18 mouse cellular contexts compared by ENCODE assay signal in the genomic region with DNA sequence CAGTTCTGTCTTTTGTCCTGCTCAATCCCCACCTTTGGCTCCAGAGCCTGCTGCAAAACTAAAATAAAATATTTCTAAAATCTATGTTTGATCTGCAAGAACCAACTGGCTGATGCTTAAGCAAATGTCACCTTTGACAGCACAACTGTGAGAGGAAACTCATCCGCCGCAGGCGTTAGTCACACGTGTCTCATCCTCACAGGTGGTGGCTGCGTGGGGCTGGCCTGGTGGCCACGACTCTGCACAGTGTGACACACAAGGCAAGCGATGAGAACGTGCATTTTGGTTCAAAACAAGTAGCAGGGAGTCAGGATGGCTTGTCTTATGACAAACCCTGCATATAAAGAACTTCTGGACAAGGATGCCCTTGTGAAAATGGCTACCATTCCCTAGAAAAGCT.
DNase-seq lines count a peak whose midpoint lies in the region; ATAC-seq and TF ChIP-seq lines count a peak whose summit lies in the region.
"Had no signal": no experiment of that assay in that cellular context is flagged by ENCODE, and none has a peak within 500 bp of the region (broad histone marks: within the 10 kb centered on the region; RNA-seq: fewer than 3 reads in every experiment).

No protein-coding gene starts in this region.

- no peak overlapping the region for H3K4me2 ChIP-seq in heart, postnatal 0 days (ENCODE audit: low read depth, low read length)
- no peak overlapping the region for H3K4me2 ChIP-seq in stomach, embryonic 15.5 days
- H3K4me2 ChIP-seq in forebrain, embryonic 11.5 days (ENCODE audit: low read depth, low read length, severe bottlenecking) = no peak overlapping the region
- H3K4me2 ChIP-seq: embryonic facial prominence, embryonic 12.5 days; midbrain, embryonic 12.5 days; neural tube, embryonic 12.5 days had no signal

- no peak for ATAC-seq in heart, postnatal 0 days (ENCODE audit: insufficient read depth, low read depth)
- ATAC-seq in stomach, embryonic 15.5 days (ENCODE audit: insufficient read depth, low FRiP score, low read depth) = no peak
- ATAC-seq in forebrain, embryonic 11.5 days (replicated peaks; ENCODE audit: low FRiP score) = no peak
- ATAC-seq: intestine, postnatal 0 days had no signal

- intact Hi-C loops in heart, postnatal 36 days (cut with DNase I) = no loop called here
- intact Hi-C loops in left cerebral cortex, postnatal 10 days (cut with DNase I) = no loop called here

- no peak for DNase-seq in heart, postnatal 0 days (ENCODE audit: low spot score)
- no peak for DNase-seq in heart, postnatal 36 days
- peak; percentile 70 for DNase-seq in A20 (ENCODE audit: low read depth, low spot score)
- peak; percentile 82 for DNase-seq in induced T-regulatory cell, adult 2 months (ENCODE audit: low read depth)
- DNase-seq in left cerebral cortex, adult 8-10 months (ENCODE audit: low spot score in 2 of 2) = no peak
- no peak for DNase-seq in forebrain, embryonic 11.5 days (ENCODE audit: low spot score)
- no peak for DNase-seq in left cerebral cortex, postnatal 10 days (ENCODE audit: extremely low spot score in 1 of 2, low spot score in 2 of 2)
- DNase-seq: adrenal gland, postnatal 36 days; liver had no signal

- WGBS in heart, postnatal 0 days = 77% methylated on average over 8 of the region's 8 CpGs
- WGBS in stomach, embryonic 15.5 days = 60% methylated on average over 8 of the region's 8 CpGs
- WGBS in forebrain, embryonic 11.5 days = 85% methylated on average over 8 of the region's 8 CpGs

- no peaks in the 10 kb centered on the region for H3K27me3 ChIP-seq in heart, postnatal 0 days (ENCODE audit: control insufficient read depth, insufficient read depth, low read length)
- no peaks in the 10 kb centered on the region for H3K27me3 ChIP-seq in stomach, embryonic 15.5 days (replicated peaks)
- H3K27me3 ChIP-seq in forebrain, embryonic 11.5 days (ENCODE audit: control insufficient read depth, insufficient read depth, low read length) = no peaks in the 10 kb centered on the region
- H3K27me3 ChIP-seq: embryonic facial prominence, embryonic 12.5 days; neural tube, embryonic 12.5 days had no signal

- no peaks in the 10 kb centered on the region for H3K9me3 ChIP-seq in heart, postnatal 0 days (replicated peaks; ENCODE audit: control insufficient read depth, low read length)
- no peaks in the 10 kb centered on the region for H3K9me3 ChIP-seq in stomach, embryonic 15.5 days
- H3K9me3 ChIP-seq in forebrain, embryonic 11.5 days (ENCODE audit: control insufficient read depth, low read length) = no peaks in the 10 kb centered on the region
- H3K9me3 ChIP-seq: embryonic facial prominence, embryonic 12.5 days; forebrain, embryonic 10.5 days; G1E; heart, embryonic 10.5 days; hindbrain, embryonic 10.5 days; midbrain, embryonic 12.5 days; neural tube, embryonic 12.5 days had no signal

- no peak for TF ChIP-seq CTCF in heart, postnatal 0 days (IDR thresholded peaks at IDR 0.05; ENCODE audit: low read depth)

- H3K27ac ChIP-seq in heart, postnatal 0 days (ENCODE audit: low read depth) = peak overlapping the region; percentile 68; the same call in 1 of the 2 replicates
- 0 out of 2 replicates have a peak overlapping the region, but pooled peaks have one; percentile 60 for H3K27ac ChIP-seq in stomach, embryonic 15.5 days
- H3K27ac ChIP-seq in forebrain, embryonic 11.5 days (ENCODE audit: low read depth, low read length) = no peak overlapping the region
- H3K27ac ChIP-seq: embryonic facial prominence, embryonic 12.5 days; forebrain, embryonic 10.5 days; heart, embryonic 10.5 days; hindbrain, embryonic 10.5 days; midbrain, embryonic 12.5 days; neural tube, embryonic 12.5 days had no signal

- no peak for TF ChIP-seq EP300 in heart, postnatal 0 days (IDR thresholded peaks at IDR 0.05; ENCODE audit: low read depth)

- H3K36me3 ChIP-seq in heart, postnatal 0 days (replicated peaks; ENCODE audit: control insufficient read depth, insufficient read depth, low read length) = no peaks in the 10 kb centered on the region
- H3K36me3 ChIP-seq in stomach, embryonic 15.5 days = no peaks in the 10 kb centered on the region
- H3K36me3 ChIP-seq in forebrain, embryonic 11.5 days (ENCODE audit: control insufficient read depth, insufficient read depth, low read length) = no peaks in the 10 kb centered on the region
- H3K36me3 ChIP-seq: embryonic facial prominence, embryonic 12.5 days; forebrain, embryonic 10.5 days; heart, embryonic 10.5 days; hindbrain, embryonic 10.5 days; midbrain, embryonic 12.5 days; neural tube, embryonic 12.5 days had no signal

- no peak overlapping the region for H3K9ac ChIP-seq in heart, postnatal 0 days (replicated peaks; ENCODE audit: low read depth, low read length)
- no peak overlapping the region for H3K9ac ChIP-seq in stomach, embryonic 15.5 days
- H3K9ac ChIP-seq in forebrain, embryonic 11.5 days (ENCODE audit: low read length) = no peak overlapping the region
- H3K9ac ChIP-seq: embryonic facial prominence, embryonic 12.5 days; neural tube, embryonic 12.5 days had no signal

- no peak overlapping the region for H3K4me3 ChIP-seq in heart, postnatal 0 days (ENCODE audit: low read depth, low read length)
- H3K4me3 ChIP-seq in stomach, embryonic 15.5 days (replicated peaks) = no peak overlapping the region
- no peak overlapping the region for H3K4me3 ChIP-seq in forebrain, embryonic 11.5 days (ENCODE audit: low read depth, low read length)
- H3K4me3 ChIP-seq: embryonic facial prominence, embryonic 12.5 days; forebrain, embryonic 10.5 days; heart, embryonic 10.5 days; hindbrain, embryonic 10.5 days; midbrain, embryonic 12.5 days; neural tube, embryonic 12.5 days had no signal

- H3K4me1 ChIP-seq in heart, postnatal 0 days (ENCODE audit: control insufficient read depth, insufficient read depth) = peaks cover 46% of the 10 kb centered on the region
- peaks cover 37% of the 10 kb centered on the region for H3K4me1 ChIP-seq in stomach, embryonic 15.5 days
- peaks cover 7% of the 10 kb centered on the region; the same call in 1 of the 2 replicates for H3K4me1 ChIP-seq in forebrain, embryonic 11.5 days (replicated peaks; ENCODE audit: control insufficient read depth, insufficient read depth, low read length)

Comparison
In these comparisons a context has a peak if more than half of its experiments do, and no peak if none do; other contexts are left out.
1. DNase-seq: peak in A20 (single experiment) and induced T-regulatory cell, adult 2 months (single experiment); none in heart, postnatal 0 days (single experiment), heart, postnatal 36 days (0 of 2), left cerebral cortex, adult 8-10 months (0 of 2), forebrain, embryonic 11.5 days (single experiment) and left cerebral cortex, postnatal 10 days (0 of 2).